In the genomic region with DNA sequence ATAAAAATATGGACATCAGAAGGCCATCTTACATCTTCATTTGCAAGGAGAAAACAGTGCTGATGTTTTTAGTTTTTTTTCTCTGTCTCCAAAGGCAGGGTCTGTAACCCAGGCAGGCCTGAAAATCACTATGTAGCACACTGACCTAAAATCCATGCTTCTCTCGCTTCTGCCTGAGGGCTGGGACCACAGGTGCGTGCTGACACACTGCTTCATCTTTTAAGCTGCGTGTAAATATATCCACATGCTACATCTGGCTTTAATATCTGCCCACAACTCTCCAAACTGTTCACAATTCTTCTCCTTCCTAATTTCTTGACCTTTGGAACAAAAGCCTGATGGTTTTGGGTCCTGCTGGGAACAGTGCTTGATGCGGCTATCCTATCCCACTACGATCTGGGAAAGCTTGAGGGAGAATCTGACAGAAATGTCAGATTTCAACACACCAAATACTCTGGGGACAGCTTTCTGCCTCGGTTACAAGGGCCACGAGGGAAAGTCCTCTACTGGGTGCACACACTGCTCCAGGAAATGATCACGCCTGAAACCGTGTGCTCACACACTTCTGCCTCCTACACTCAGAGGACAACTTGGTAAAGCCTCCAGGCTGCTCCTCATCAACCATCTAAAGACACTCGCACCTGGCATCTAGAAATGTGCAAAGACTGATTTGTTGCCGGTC, we compare ENCODE assay signal across 8 mouse cellular contexts. TPM values are rescaled to one million over a fixed set of nuclear protein-coding genes. Genes with fewer than 3 reads are reported as not detected.
A peak's percentile ranks its signal among the peaks of the same experiment; 100 is the strongest.
DNase-seq lines count a peak whose midpoint lies in the region; ATAC-seq and TF ChIP-seq lines count a peak whose summit lies in the region.

No protein-coding gene starts in this region.

- no peak for ATAC-seq in neural tube, embryonic 12.5 days (ENCODE audit: low FRiP score, low read depth)
- ATAC-seq in hindbrain, embryonic 16.5 days, result no peak

- no peaks in the 10 kb centered on the region for H3K27me3 ChIP-seq in neural tube, embryonic 12.5 days (replicated peaks)
- H3K27me3 ChIP-seq in hindbrain, embryonic 16.5 days (replicated peaks; ENCODE audit: control insufficient read depth, insufficient read depth, low read length), result no peaks in the 10 kb centered on the region

- H3K9me3 ChIP-seq in neural tube, embryonic 12.5 days, result no peaks in the 10 kb centered on the region
- no peaks in the 10 kb centered on the region for H3K9me3 ChIP-seq in hindbrain, embryonic 16.5 days (ENCODE audit: control insufficient read depth, low read length)

- no peak overlapping the region for H3K4me3 ChIP-seq in neural tube, embryonic 12.5 days
- no peak overlapping the region; the same call in 1 of the 2 replicates for H3K4me3 ChIP-seq in hindbrain, embryonic 16.5 days (ENCODE audit: low read length)
- no peak overlapping the region for H3K4me3 ChIP-seq in olfactory bulb, adult 2 months (ENCODE audit: insufficient read depth, low read depth, low read length)

- DNase-seq in heart, adult 11 months, result peak; percentile 85
- no peak for DNase-seq in heart, postnatal 25 days (ENCODE audit: low spot score)
- no peak for DNase-seq in neural tube, embryonic 10.5 days (ENCODE audit: extremely low spot score, low spot score)
- DNase-seq in retina, postnatal 1 day, result no peak
- no peak for DNase-seq in adrenal gland, postnatal 25 days

- 0 out of 2 replicates have a peak overlapping the region, but pooled peaks have one; percentile 8 for H3K9ac ChIP-seq in neural tube, embryonic 12.5 days
- no peak overlapping the region; the same call in 1 of the 2 replicates for H3K9ac ChIP-seq in hindbrain, embryonic 16.5 days (ENCODE audit: low read depth, low read length)

- WGBS in neural tube, embryonic 12.5 days, result 79% methylated on average over 11 of the region's 11 CpGs
- WGBS in hindbrain, embryonic 16.5 days, result 73% methylated on average over 11 of the region's 11 CpGs
- 54% methylated on average over 11 of the region's 11 CpGs for WGBS in olfactory bulb, adult 2 months

- no peak for TF ChIP-seq POLR2A in olfactory bulb, adult 2 months (IDR thresholded peaks at IDR 0.05; ENCODE audit: insufficient read depth, low read depth, low read length)

- peak overlapping the region; percentile 83 for H3K4me2 ChIP-seq in neural tube, embryonic 12.5 days (replicated peaks)
- H3K4me2 ChIP-seq in hindbrain, embryonic 16.5 days (ENCODE audit: low read length), result peak overlapping the region; percentile 87

- intact Hi-C loops in heart, postnatal 25 days (cut with DNase I), result loop anchor here (5.0 kb wide), 1 partner anchor 77 kb away; a partner anchor contains a TSS

- no peak for TF ChIP-seq CTCF in olfactory bulb, adult 2 months (IDR thresholded peaks at IDR 0.05; ENCODE audit: insufficient read depth, low read depth, low read length)

- H3K36me3 ChIP-seq in neural tube, embryonic 12.5 days, result peaks cover 11% of the 10 kb centered on the region
- no peaks in the 10 kb centered on the region for H3K36me3 ChIP-seq in hindbrain, embryonic 16.5 days (ENCODE audit: control insufficient read depth, insufficient read depth, low read length)

- no peak overlapping the region for H3K27ac ChIP-seq in neural tube, embryonic 12.5 days
- H3K27ac ChIP-seq in hindbrain, embryonic 16.5 days (ENCODE audit: low read depth, low read length), result no peak overlapping the region
- peak overlapping the region; percentile 31 for H3K27ac ChIP-seq in olfactory bulb, adult 2 months (ENCODE audit: insufficient read depth, low read depth, low read length)

- peaks cover 22% of the 10 kb centered on the region for H3K4me1 ChIP-seq in neural tube, embryonic 12.5 days
- H3K4me1 ChIP-seq in hindbrain, embryonic 16.5 days (ENCODE audit: control insufficient read depth, insufficient read depth, low read depth, low read length), result peaks cover 27% of the 10 kb centered on the region
- peaks cover 22% of the 10 kb centered on the region for H3K4me1 ChIP-seq in olfactory bulb, adult 2 months (ENCODE audit: control insufficient read depth, insufficient read depth, low read length)

RNA-seq across cellular contexts. Expression of a gene that starts 1.7 kb away (rescaled TPM):
- total RNA-seq in heart, postnatal 25 days (2021), result 10 to 100 TPM; 36.1 to 38.2 TPM
- 20.5 and 24.8 TPM in 2 replicates for polyA plus RNA-seq in neural tube, embryonic 12.5 days (2016; fragmentation: Nextera tagmentation; extraction: Ambion mirVana)
- 37.5 and 40.6 TPM in 2 replicates for polyA plus RNA-seq in hindbrain, embryonic 16.5 days (2015; fragmentation: Nextera tagmentation; extraction: Ambion mirVana)
- polyA plus RNA-seq in olfactory bulb, adult 2 months (2012; ENCODE audit: insufficient read depth, insufficient read length, low replicate concordance, missing spikeins), result not detected in 2 replicates
- 73.7 and 79.7 TPM in 2 replicates for total RNA-seq in adrenal gland, postnatal 25 days (2021)

RNA-seq across cellular contexts. Expression of a gene that starts 2.1 kb away (rescaled TPM):
- 100 to 1,000 TPM; 112 TPM for total RNA-seq in heart, postnatal 25 days (2021)
- 68.6 and 70.9 TPM in 2 replicates for polyA plus RNA-seq in neural tube, embryonic 12.5 days (2016; fragmentation: Nextera tagmentation; extraction: Ambion mirVana)
- 119 and 123 TPM in 2 replicates for polyA plus RNA-seq in hindbrain, embryonic 16.5 days (2015; fragmentation: Nextera tagmentation; extraction: Ambion mirVana)
- polyA plus RNA-seq in olfactory bulb, adult 2 months (2012; ENCODE audit: insufficient read depth, insufficient read length, low replicate concordance, missing spikeins), result not detected in 2 replicates
- total RNA-seq in adrenal gland, postnatal 25 days (2021), result 147 and 150 TPM in 2 replicates
